Mouse (Mus musculus): ENCODE results near the gene Olfr328.
"Not testable (repeated sequence)": the region's sequence is repeated elsewhere in the genome, so short reads cannot be mapped to it uniquely, and the experiment has no call there.

Gene Olfr328

GRCm38 (mm10) chr11:58555536-58555935 lies at the start of gene Olfr328:
Olfr328 (minus strand) TSS chr11:58555636.
- in situ Hi-C loops (cut with MseI, MboI): no loop called here

GRCm38 (mm10) chr11:58605228-58605627 lies 49.8 kb upstream of the Olfr328 start:
- in situ Hi-C loops (cut with MseI, MboI): no loop called here

- in situ Hi-C loops (cut with MseI, MboI): no loop called here
Observed at GRCm38 (mm10) chr11:58604688-58605087, 49.3 kb upstream of the Olfr328 start.

- in situ Hi-C loops (cut with MseI, MboI): no loop called here
Observed at GRCm38 (mm10) chr11:58602800-58603560, 47.5 kb upstream of the Olfr328 start.

- in situ Hi-C loops (cut with MseI, MboI): no loop called here
Observed at GRCm38 (mm10) chr11:58602062-58602461, 46.6 kb upstream of the Olfr328 start.

DNA sequence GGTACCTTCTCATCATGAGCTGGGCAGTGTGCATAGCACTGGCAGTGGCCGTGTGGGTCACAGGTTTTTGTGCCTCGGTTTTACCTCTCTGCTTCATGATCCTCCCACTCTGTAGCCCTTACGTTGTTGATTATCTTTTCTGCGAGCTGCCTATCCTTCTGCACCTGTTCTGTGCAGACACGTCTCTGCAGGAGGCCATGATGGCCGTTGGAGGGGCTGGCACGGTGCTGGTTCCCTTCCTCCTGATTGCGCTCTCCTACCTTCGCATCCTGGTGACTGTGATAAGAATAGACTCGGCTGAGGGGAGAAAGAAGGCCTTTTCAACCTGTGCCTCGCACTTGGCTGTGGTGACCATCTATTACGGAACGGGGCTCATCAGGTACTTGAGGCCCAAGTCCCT lies 42.4 kb upstream of the Olfr328 start:
- in situ Hi-C loops (cut with MseI, MboI): no loop called here

GRCm38 (mm10) chr11:58594814-58595213 lies 39.4 kb upstream of the Olfr328 start, which contains the start of gene Olfr324:
Olfr324 (plus strand) TSS chr11:58595114.
- in situ Hi-C loops (cut with MseI, MboI): no loop called here

GRCm38 (mm10) chr11:58588620-58589250 lies 33.3 kb upstream of the Olfr328 start:
- in situ Hi-C loops (cut with MseI, MboI): no loop called here

- in situ Hi-C loops (cut with MseI, MboI): no loop called here
Observed at GRCm38 (mm10) chr11:58587898-58588348, 32.5 kb upstream of the Olfr328 start.

- in situ Hi-C loops (cut with MseI, MboI): no loop called here
Observed at GRCm38 (mm10) chr11:58578636-58579035, 23.2 kb upstream of the Olfr328 start.

DNA sequence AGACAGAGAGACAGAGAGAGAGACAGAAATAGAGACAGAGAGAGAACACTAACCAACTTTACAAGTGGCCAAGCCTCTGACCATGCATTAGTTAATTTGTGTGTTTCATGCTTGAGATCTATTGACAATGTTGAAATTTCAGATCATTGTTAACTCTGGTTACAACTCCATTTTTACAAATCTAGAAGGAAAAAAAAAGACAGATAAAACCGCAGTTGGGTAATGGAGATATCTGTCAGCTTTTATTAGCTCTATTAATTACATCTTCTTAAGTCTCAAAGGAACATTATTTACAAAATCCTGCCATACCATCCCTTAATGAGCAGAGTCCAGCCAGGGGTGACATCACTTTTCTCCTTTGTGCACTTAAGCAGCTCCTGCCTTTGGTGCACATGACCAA lies 22.0 kb upstream of the Olfr328 start, which contains the start of gene Olfr325:
Olfr325 (plus strand) TSS at position 301 of the 400 bp plus-strand sequence.
- in situ Hi-C loops (cut with MseI, MboI): no loop called here

DNA sequence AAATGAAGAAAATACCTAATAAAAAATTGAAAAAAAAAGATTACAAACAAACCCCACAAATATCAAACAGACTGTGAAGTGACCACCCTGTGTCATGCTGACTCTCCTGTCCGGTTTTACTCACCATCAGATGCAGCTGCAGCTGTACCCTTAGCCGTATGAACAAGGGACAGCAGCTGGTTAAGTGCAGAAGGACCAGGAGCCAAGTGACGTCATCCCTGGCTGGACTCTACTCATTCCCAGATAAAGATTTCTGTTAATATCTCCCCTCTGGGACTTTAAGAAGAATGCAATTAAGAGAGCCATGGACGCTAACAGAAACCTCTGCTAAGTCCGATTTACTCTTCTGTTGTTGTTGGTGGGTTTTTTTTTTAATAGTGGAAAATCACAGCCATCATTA lies 15.0 kb upstream of the Olfr328 start, which contains the start of gene Olfr224:
Olfr224 (minus strand) TSS at position 149 of the 400 bp plus-strand sequence.
- in situ Hi-C loops (cut with MseI, MboI): no loop called here

- in situ Hi-C loops (cut with MseI, MboI): no loop called here
Observed at GRCm38 (mm10) chr11:58546322-58546721, 9.1 kb downstream of the Olfr328 start, which contains the start of gene Olfr329-ps. Olfr329-ps (minus strand) TSS chr11:58546422.

DNA sequence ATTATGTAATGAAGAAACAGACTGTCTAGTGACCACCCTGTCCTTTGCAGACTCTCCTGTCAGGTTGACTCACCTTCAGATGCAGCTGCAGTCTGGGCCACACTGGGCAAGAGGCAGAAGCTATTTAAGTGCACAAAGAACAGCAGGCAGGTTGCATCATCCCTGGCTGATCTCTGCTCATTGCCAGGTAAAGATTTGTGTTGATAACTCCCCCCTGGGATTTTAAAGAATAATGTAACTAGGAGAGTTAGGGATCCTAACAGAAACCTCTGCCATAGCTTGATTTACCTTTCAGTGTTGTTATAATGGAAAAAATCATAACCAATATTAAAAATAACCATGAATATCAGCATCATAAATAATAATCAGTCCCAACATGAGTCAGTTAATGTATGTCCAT lies 20.7 kb downstream of the Olfr328 start, which contains the start of gene Olfr330:
Olfr330 (minus strand) TSS at position 101 of the 400 bp plus-strand sequence.
- in situ Hi-C loops (cut with MseI, MboI): not testable (repeated sequence)

GRCm38 (mm10) chr11:58519756-58520155 lies 35.7 kb downstream of the Olfr328 start:
- in situ Hi-C loops (cut with MseI, MboI): not testable (repeated sequence)

- in situ Hi-C loops (cut with MseI, MboI): not testable (repeated sequence)
Observed at GRCm38 (mm10) chr11:58518916-58519315, 36.5 kb downstream of the Olfr328 start.

- in situ Hi-C loops (cut with MseI, MboI): not testable (repeated sequence)
Observed at GRCm38 (mm10) chr11:58509058-58509457, 46.4 kb downstream of the Olfr328 start.

DNA sequence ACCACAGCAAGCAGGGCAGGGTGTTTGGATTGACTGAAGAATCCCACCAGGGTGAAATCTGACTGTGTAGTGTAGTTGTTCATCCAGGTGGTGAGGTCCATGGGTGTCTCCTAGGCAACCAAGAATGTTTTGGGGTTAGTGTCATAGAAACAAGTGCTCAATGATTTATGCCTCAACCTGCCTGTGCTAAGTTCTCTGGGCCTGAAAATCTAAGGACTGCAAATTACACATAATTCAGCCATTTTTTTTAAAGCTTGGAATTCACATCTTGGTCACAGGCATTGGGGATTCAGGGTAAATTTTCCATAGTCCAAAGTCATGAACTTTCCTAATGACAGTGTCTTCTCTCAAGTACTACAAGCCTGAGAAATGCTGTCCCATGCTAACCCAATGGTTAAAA lies 53.0 kb downstream of the Olfr328 start, which contains the start of gene Olfr331:
Olfr331 (minus strand) TSS at position 101 of the 400 bp plus-strand sequence.
- in situ Hi-C loops (cut with MseI, MboI): not testable (repeated sequence)
